Mouse (Mus musculus) thymus, postnatal 25 days (tissue): ENCODE results near the gene Atp2a1.

Experiments used
- DNase-seq: peaks from one replicate; pipeline ENCODE4 v3.0.0; 2022

Gene Atp2a1

GRCm38 (mm10) chr7:126399548-126399947 lies 63.4 kb downstream of the Atp2a1 start:
- peak; percentile 91 for DNase-seq

- no peak for DNase-seq
Measured at GRCm38 (mm10) chr7:126397822-126398221, 65.1 kb downstream of the Atp2a1 start.

GRCm38 (mm10) chr7:126397221-126397620 lies 65.7 kb downstream of the Atp2a1 start:
- DNase-seq: no peak

- peak; percentile 95 for DNase-seq
Measured at GRCm38 (mm10) chr7:126396298-126397119, 66.4 kb downstream of the Atp2a1 start, which contains the start of gene Nfatc2ip. Nfatc2ip (minus strand) TSS chr7:126396737.
